Mouse (Mus musculus) CH12.LX (cell line): ENCODE measurements at regions not wholly inside any gene's neighbourhood (a gene's known extent, or its start where the extent isn't known, plus 50 kb on each side); places are given as distances from the start of the nearest gene placed in this dataset.

Experiments used
- CTCF ChIP-seq, 2 experiments: IDR thresholded peaks in 1 of 2; conservative IDR thresholded peaks in 1 of 2; 2 replicates each; pipeline ENCODE4 v1.5.1; 2011 to 2012; ENCODE audit warnings: low read depth in 2 of 2, low read length in 2 of 2, improper control_type of control experiment in 1 of 2, inconsistent platforms in 1 of 2, mild to moderate bottlenecking in 1 of 2, moderate library complexity in 1 of 2
- IRF4 ChIP-seq: IDR thresholded peaks from 2 replicates; pipeline ENCODE4 v1.6.1; 2014; ENCODE audit warnings: low read depth, mild to moderate bottlenecking, inconsistent platforms, low read length, improper control_type of control experiment

GRCm38 (mm10) chr12:119807692-119808091, 137.9 kb upstream of the Tmem196 start:
- no peak for TF ChIP-seq IRF4
- peak in 1 of 2 experiments; percentile 57; a peak in 2 of 4 replicates for TF ChIP-seq CTCF (conservative IDR thresholded peaks at IDR 0.05 in 1 of 2, IDR thresholded peaks at IDR 0.05 in 1 of 2; ENCODE audit: low read depth in 2 of 2, low read length in 2 of 2)
